Mouse (Mus musculus) large intestine, adult 2 months (tissue): ENCODE data around the gene Eef2. TPM values are rescaled to one million over a fixed set of nuclear protein-coding genes. Genes with fewer than 3 reads are reported as not detected.
"Not testable (repeated sequence)": the region's sequence is repeated elsewhere in the genome, so short reads cannot be mapped to it uniquely, and the experiment has no call there.

Source experiments
- DNase-seq: peaks from one replicate; pipeline ENCODE4 v3.0.0-alpha.2; 2012; ENCODE audit warnings: low read depth, low spot score
- WGBS: fragments of 180-500 bp; shearing (Covaris S2); methylation state at CpG from one replicate; pipeline ENCODE4 v1.1.7; 2018; 5-methylcytosine and 5-hydroxymethylcytosine counted together
- polyA plus RNA-seq: library from polyadenylated mRNA; depleted of rRNA; stranded (reverse); fragments of >200 nt; gene quantifications from 2 replicates; pipeline ENCODE4 v1.2.3, GENCODE M21; 2012

The Eef2 gene
- polyA plus RNA-seq, 1 experiment = 1,127 TPM

GRCm38 (mm10) chr10:81145307-81145706, 31.1 kb upstream of the Eef2 start:
- DNase-seq = no peak
- 42% methylated on average over 6 of the region's 6 CpGs for WGBS

- no peak for DNase-seq
- 21% methylated on average over 7 of the region's 7 CpGs for WGBS
Measured at GRCm38 (mm10) chr10:81145778-81146177, 30.7 kb upstream of the Eef2 start.

- no peak for DNase-seq
Measured at GRCm38 (mm10) chr10:81146296-81146695, 30.1 kb upstream of the Eef2 start.

GRCm38 (mm10) chr10:81151261-81151660, 25.2 kb upstream of the Eef2 start:
- 62% methylated on average over 6 of the region's 6 CpGs for WGBS
- no peak for DNase-seq

More at GRCm38 (mm10) chr10:81146296-81146695, 30.1 kb upstream of the Eef2 start:
- WGBS = 7% methylated on average over 4 of the region's 4 CpGs

- DNase-seq = no peak
- WGBS = 60% methylated on average over 12 of the region's 12 CpGs
Measured at GRCm38 (mm10) chr10:81152609-81153008, 23.8 kb upstream of the Eef2 start.

- WGBS = 88% methylated on average over 12 of the region's 12 CpGs
Measured at GRCm38 (mm10) chr10:81154313-81154712, 22.1 kb upstream of the Eef2 start.

GRCm38 (mm10) chr10:81154736-81155135, 21.7 kb upstream of the Eef2 start:
- DNase-seq = no peak

More at GRCm38 (mm10) chr10:81154313-81154712, 22.1 kb upstream of the Eef2 start:
- no peak for DNase-seq

GRCm38 (mm10) chr10:81161602-81162317, 14.7 kb upstream of the Eef2 start:
- WGBS = 71% methylated on average over 8 of the region's 8 CpGs
- no peak for DNase-seq

More at GRCm38 (mm10) chr10:81154736-81155135, 21.7 kb upstream of the Eef2 start:
- whole genome bisulfite sequencing = 71% methylated on average over 6 of the region's 6 CpGs

GRCm38 (mm10) chr10:81162318-81162652, 14.1 kb upstream of the Eef2 start:
- DNase-seq = no peak
- 66% methylated on average over 2 of the region's 2 CpGs for WGBS

- 71% methylated on average over 8 of the region's 8 CpGs for WGBS
- DNase-seq = no peak
Measured at GRCm38 (mm10) chr10:81165118-81165517, 11.3 kb upstream of the Eef2 start.

- peak; percentile 94 for DNase-seq
- WGBS = under 1% methylated on average over 64 of the region's 64 CpGs
Measured at GRCm38 (mm10) chr10:81167200-81168086, 9.0 kb upstream of the Eef2 start, which contains the start of gene Pias4. Pias4 (minus strand) TSS chr10:81167923.

- WGBS = 3% methylated on average over 5 of the region's 5 CpGs
- no peak for DNase-seq
Measured at GRCm38 (mm10) chr10:81168087-81168431, 8.4 kb upstream of the Eef2 start.

- no peak for DNase-seq
- under 1% methylated on average over 29 of the region's 29 CpGs for WGBS
Measured at GRCm38 (mm10) chr10:81168521-81169244, 7.7 kb upstream of the Eef2 start.

- 4% methylated on average over 14 of the region's 14 CpGs for WGBS
- DNase-seq = not testable (repeated sequence)
Measured at GRCm38 (mm10) chr10:81169411-81169900, 7.0 kb upstream of the Eef2 start.

- WGBS = 11% methylated on average over 21 of the region's 21 CpGs
- DNase-seq = no peak
Measured at GRCm38 (mm10) chr10:81173132-81173531, 3.3 kb upstream of the Eef2 start.

GRCm38 (mm10) chr10:81174617-81175344, 1.6 kb upstream of the Eef2 start:
- DNase-seq = no peak
- 6% methylated on average over 29 of the region's 29 CpGs for WGBS

- DNase-seq = not testable (repeated sequence)
- WGBS = 3% methylated on average over 4 of the region's 4 CpGs
Measured at GRCm38 (mm10) chr10:81175345-81175701, 1.1 kb upstream of the Eef2 start.

GRCm38 (mm10) chr10:81175936-81176465, 430 bp upstream of the Eef2 start:
- DNase-seq = no peak
- 2% methylated on average over 13 of the region's 13 CpGs for WGBS

- 5% methylated on average over 16 of the region's 16 CpGs for WGBS
- no peak for DNase-seq
Measured at GRCm38 (mm10) chr10:81177491-81177925, 1.1 kb downstream of the Eef2 start.
